Mouse (Mus musculus): ENCODE measurements around the gene Camkmt. TPM values are rescaled to one million over a fixed set of nuclear protein-coding genes. Genes with fewer than 3 reads are reported as not detected.

Camkmt gene
- polyA plus RNA-seq, 1 experiment from 2014 or later, result 11.4 TPM

GRCm38 (mm10) chr17:85091762-85092161, 1.4 kb downstream of the Camkmt start:
- Histone ChIP-seq H3K4me1 (peaks cover 14% of the 10 kb centered on the region), H3K36me3 (no peaks in the 10 kb centered on the region), H3K9ac (no peak overlapping the region), H3K4me3 (peak overlapping the region; percentile 92), H3K4me2 (peak overlapping the region; percentile 63), H3K27me3 (no peaks in the 10 kb centered on the region), H3K9me3 (no peaks in the 10 kb centered on the region), H3K27ac (no peak overlapping the region)
- 87% methylated on average over 6 of the region's 6 CpGs for WGBS
- ATAC-seq (ENCODE audit: borderline replicate concordance, extremely low read depth, low FRiP score, low TSS enrichment), result no peak

- no peak overlapping the region for H3K9ac ChIP-seq
- peaks cover 15% of the 10 kb centered on the region for H3K36me3 ChIP-seq
- no peak for ATAC-seq (ENCODE audit: borderline replicate concordance, extremely low read depth, low FRiP score, low TSS enrichment)
- no peak overlapping the region for H3K4me2 ChIP-seq
- H3K27me3 ChIP-seq, result no peaks in the 10 kb centered on the region
- H3K4me1 ChIP-seq, result peaks cover 3% of the 10 kb centered on the region; the same call in 1 of the 2 replicates
- 94% methylated on average over 3 of the region's 3 CpGs for WGBS
- H3K9me3 ChIP-seq, result no peaks in the 10 kb centered on the region
- no peak overlapping the region for H3K4me3 ChIP-seq
- H3K27ac ChIP-seq, result no peak overlapping the region
Measured at GRCm38 (mm10) chr17:85096396-85096795, 6.0 kb downstream of the Camkmt start.

GRCm38 (mm10) chr17:85098677-85099323, 8.4 kb downstream of the Camkmt start:
- Histone ChIP-seq H3K36me3 (peaks cover 15% of the 10 kb centered on the region), H3K4me2 (no peak overlapping the region), H3K4me1 (no peaks in the 10 kb centered on the region), H3K9me3 (no peaks in the 10 kb centered on the region), H3K27ac (no peak overlapping the region), H3K27me3 (no peaks in the 10 kb centered on the region), H3K4me3 (no peak overlapping the region), H3K9ac (no peak overlapping the region)
- ATAC-seq (ENCODE audit: borderline replicate concordance, extremely low read depth, low FRiP score, low TSS enrichment), result no peak
- 83% methylated on average over 7 of the region's 7 CpGs for WGBS

GRCm38 (mm10) chr17:85100232-85100631, 9.9 kb downstream of the Camkmt start:
- ATAC-seq (ENCODE audit: borderline replicate concordance, extremely low read depth, low FRiP score, low TSS enrichment), result no peak
- Histone ChIP-seq H3K4me2 (no peak overlapping the region), H3K4me3 (no peak overlapping the region), H3K36me3 (peaks cover 15% of the 10 kb centered on the region), H3K27me3 (no peaks in the 10 kb centered on the region), H3K9me3 (no peaks in the 10 kb centered on the region), H3K27ac (no peak overlapping the region), H3K4me1 (no peaks in the 10 kb centered on the region), H3K9ac (no peak overlapping the region)
- 84% methylated on average over 3 of the region's 3 CpGs for WGBS

GRCm38 (mm10) chr17:85101751-85102150, 11.4 kb downstream of the Camkmt start:
- Histone ChIP-seq H3K27ac (no peak overlapping the region), H3K9me3 (no peaks in the 10 kb centered on the region), H3K4me2 (no peak overlapping the region), H3K9ac (no peak overlapping the region), H3K4me1 (no peaks in the 10 kb centered on the region), H3K4me3 (no peak overlapping the region), H3K36me3 (peaks cover 15% of the 10 kb centered on the region), H3K27me3 (no peaks in the 10 kb centered on the region)
- ATAC-seq (ENCODE audit: borderline replicate concordance, extremely low read depth, low FRiP score, low TSS enrichment), result no peak
- 77% methylated on average over 7 of the region's 7 CpGs for WGBS

- Histone ChIP-seq H3K27me3 (no peaks in the 10 kb centered on the region), H3K9me3 (no peaks in the 10 kb centered on the region), H3K27ac (no peak overlapping the region), H3K4me3 (no peak overlapping the region), H3K9ac (no peak overlapping the region), H3K36me3 (peaks cover 6% of the 10 kb centered on the region; the same call in 1 of the 2 replicates), H3K4me1 (no peaks in the 10 kb centered on the region), H3K4me2 (no peak overlapping the region)
- no peak for ATAC-seq (ENCODE audit: borderline replicate concordance, extremely low read depth, low FRiP score, low TSS enrichment)
- WGBS, result 32% methylated on average over 2 of the region's 2 CpGs
Measured at GRCm38 (mm10) chr17:85103310-85103709, 13.0 kb downstream of the Camkmt start.

GRCm38 (mm10) chr17:85110640-85111039, 20.3 kb downstream of the Camkmt start:
- no peak for ATAC-seq (ENCODE audit: borderline replicate concordance, extremely low read depth, low FRiP score, low TSS enrichment)
- WGBS, result 97% methylated on average over 1 of the region's 1 CpGs
- H3K9me3 ChIP-seq, result no peaks in the 10 kb centered on the region

GRCm38 (mm10) chr17:85113441-85113840, 23.1 kb downstream of the Camkmt start:
- Histone ChIP-seq H3K4me2 (no peak overlapping the region), H3K9me3 (no peaks in the 10 kb centered on the region), H3K4me3 (no peak overlapping the region), H3K36me3 (no peaks in the 10 kb centered on the region), H3K9ac (no peak overlapping the region), H3K27me3 (no peaks in the 10 kb centered on the region), H3K27ac (no peak overlapping the region), H3K4me1 (no peaks in the 10 kb centered on the region)
- 79% methylated on average over 8 of the region's 8 CpGs for WGBS
- ATAC-seq (ENCODE audit: borderline replicate concordance, extremely low read depth, low FRiP score, low TSS enrichment), result no peak

More at GRCm38 (mm10) chr17:85110640-85111039, 20.3 kb downstream of the Camkmt start:
- no peaks in the 10 kb centered on the region for H3K36me3 ChIP-seq
- no peak overlapping the region for H3K9ac ChIP-seq
- H3K4me3 ChIP-seq, result no peak overlapping the region
- H3K4me2 ChIP-seq, result no peak overlapping the region
- no peaks in the 10 kb centered on the region for H3K4me1 ChIP-seq
- no peaks in the 10 kb centered on the region for H3K27me3 ChIP-seq
- no peak overlapping the region for H3K27ac ChIP-seq

GRCm38 (mm10) chr17:85116643-85117042, 26.3 kb downstream of the Camkmt start:
- H3K9ac ChIP-seq, result no peak overlapping the region
- H3K27me3 ChIP-seq, result no peaks in the 10 kb centered on the region
- H3K4me3 ChIP-seq, result no peak overlapping the region
- no peaks in the 10 kb centered on the region for H3K4me1 ChIP-seq
- 24% methylated on average over 4 of the region's 4 CpGs for WGBS
- no peaks in the 10 kb centered on the region for H3K36me3 ChIP-seq
- H3K27ac ChIP-seq, result no peak overlapping the region
- ATAC-seq (ENCODE audit: borderline replicate concordance, extremely low read depth, low FRiP score, low TSS enrichment), result no peak
- H3K9me3 ChIP-seq, result no peaks in the 10 kb centered on the region
- no peak overlapping the region for H3K4me2 ChIP-seq

GRCm38 (mm10) chr17:85138393-85138792, 48.0 kb downstream of the Camkmt start:
- H3K9me3 ChIP-seq, result no peaks in the 10 kb centered on the region
- no peak overlapping the region for H3K4me3 ChIP-seq
- H3K27ac ChIP-seq, result no peak overlapping the region
- H3K36me3 ChIP-seq, result no peaks in the 10 kb centered on the region
- 78% methylated on average over 1 of the region's 1 CpGs for WGBS
- no peak overlapping the region for H3K4me2 ChIP-seq
- ATAC-seq (ENCODE audit: borderline replicate concordance, extremely low read depth, low FRiP score, low TSS enrichment), result no peak
- no peaks in the 10 kb centered on the region for H3K27me3 ChIP-seq
- H3K9ac ChIP-seq, result no peak overlapping the region
- H3K4me1 ChIP-seq, result no peaks in the 10 kb centered on the region

- no peak overlapping the region for H3K4me2 ChIP-seq
- 83% methylated on average over 3 of the region's 3 CpGs for WGBS
- no peaks in the 10 kb centered on the region for H3K36me3 ChIP-seq
- no peak for ATAC-seq (ENCODE audit: borderline replicate concordance, extremely low read depth, low FRiP score, low TSS enrichment)
- no peaks in the 10 kb centered on the region for H3K27me3 ChIP-seq
- no peak overlapping the region for H3K27ac ChIP-seq
- H3K4me1 ChIP-seq, result no peaks in the 10 kb centered on the region
- no peak overlapping the region for H3K4me3 ChIP-seq
- no peaks in the 10 kb centered on the region for H3K9me3 ChIP-seq
- H3K9ac ChIP-seq, result no peak overlapping the region
Measured at GRCm38 (mm10) chr17:85141621-85142020, 51.3 kb downstream of the Camkmt start.

GRCm38 (mm10) chr17:85142495-85143111, 52.3 kb downstream of the Camkmt start:
- WGBS, result 53% methylated on average over 5 of the region's 5 CpGs
- Histone ChIP-seq H3K4me3 (no peak overlapping the region), H3K4me1 (no peaks in the 10 kb centered on the region), H3K36me3 (no peaks in the 10 kb centered on the region), H3K4me2 (no peak overlapping the region), H3K9ac (no peak overlapping the region), H3K27ac (no peak overlapping the region), H3K27me3 (no peaks in the 10 kb centered on the region), H3K9me3 (no peaks in the 10 kb centered on the region)
- ATAC-seq (ENCODE audit: borderline replicate concordance, extremely low read depth, low FRiP score, low TSS enrichment), result no peak
